Mouse (Mus musculus) brain, embryonic 14.5 days (tissue): Measurements from ENCODE around the gene Cfap77.

Experiments
- CTCF ChIP-seq: fragments of 200-500 bp; IDR thresholded peaks from 2 replicates; pipeline ENCODE4 v1.5.1; 2012; ENCODE audit warnings: inconsistent platforms, mild to moderate bottlenecking, moderate library complexity, borderline replicate concordance; ENCODE audit not compliant: insufficient read depth, insufficient read length; ENCODE audit errors: extremely low read depth
- POLR2A ChIP-seq: fragments of 200-500 bp; IDR thresholded peaks from 2 replicates; pipeline ENCODE4 v1.6.1; 2012; ENCODE audit warnings: mild to moderate bottlenecking, inconsistent platforms, borderline replicate concordance; ENCODE audit not compliant: poor library complexity, insufficient read depth, insufficient read length, severe bottlenecking; ENCODE audit errors: extremely low read depth

GRCm38 (mm10) chr2:28909186-28909817 lies 145.6 kb downstream of the Cfap77 start:
- TF ChIP-seq CTCF, result no peak
- no peak for TF ChIP-seq POLR2A
